Mouse (Mus musculus) neutrophil, adult 59 days (primary cell): ENCODE results near the gene Gm3558. TPM values are rescaled to one million over a fixed set of nuclear protein-coding genes. Genes with fewer than 3 reads are reported as not detected.

Source experiments
- total RNA-seq, 2 experiments: library from RNA; stranded (reverse); gene quantifications; 1 replicate in 1 of 2; 2 replicates in 1 of 2; pipeline ENCODE4 v1.2.4; 2023

Gm3558 gene
- not detected for total RNA-seq

DNA sequence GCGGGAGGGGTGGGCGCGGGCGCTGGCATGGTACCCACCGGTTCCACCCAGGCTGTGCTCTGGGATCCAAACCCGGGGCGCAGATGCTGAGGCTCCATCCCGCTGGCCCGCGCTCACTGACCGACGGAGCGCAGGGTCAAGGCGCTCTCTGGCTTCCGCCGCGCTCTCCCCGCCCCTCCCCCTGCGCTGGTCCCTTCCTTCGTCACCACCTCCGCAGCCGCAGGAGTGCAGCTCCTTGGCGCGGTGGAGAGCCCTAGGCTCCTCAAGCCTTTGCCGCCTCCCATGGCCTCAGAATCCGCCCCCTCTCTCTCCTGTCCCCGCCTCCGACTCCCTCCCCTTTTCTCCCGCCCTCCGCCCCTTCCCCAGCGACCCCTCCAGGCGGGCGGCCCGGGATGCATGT lies at the start of gene Gm3558:
TSS of gene Gm3558 (minus strand) at position 185 of the 400 bp plus-strand sequence.

GRCm38 (mm10) chr14:7595492-7595891 lies 27.1 kb upstream of the Gm3558 start, which contains the start of gene Gm10338:
TSS of gene Gm10338 (minus strand) at chr14:7595592.

Other genes with a start within 250 kb of the Gm3558 start
- gene Gm5797, start 236.2 kb downstream of the Gm3558 start, total RNA-seq, result not detected
- gene Gm8374, start 203.4 kb downstream of the Gm3558 start, total RNA-seq, result not detected
- not detected for gene Gm3755, start 117.6 kb downstream of the Gm3558 start, total RNA-seq
- not detected for gene Gm3752, start 84.8 kb downstream of the Gm3558 start, total RNA-seq
- gene Gm10338, start 27.0 kb upstream of the Gm3558 start, total RNA-seq, result not detected
- not detected for gene Gm10128, start 75.4 kb upstream of the Gm3558 start, total RNA-seq
- not detected for gene Gm26661, start 223.0 kb upstream of the Gm3558 start, total RNA-seq
- 10 to 100 TPM in 1 of 2 experiments, 1 to 10 TPM in 1; 9.8 to 10.8 TPM for gene Flnb, start 249.4 kb upstream of the Gm3558 start, total RNA-seq